Mouse (Mus musculus): ENCODE data around the gene Tubb1. TPM values are rescaled to one million over a fixed set of nuclear protein-coding genes. Genes with fewer than 3 reads are reported as not detected.

Gene Tubb1
- total and polyA plus RNA-seq, 2 experiments from 2014 or later, result 1.0 TPM; not detected in 1

DNA sequence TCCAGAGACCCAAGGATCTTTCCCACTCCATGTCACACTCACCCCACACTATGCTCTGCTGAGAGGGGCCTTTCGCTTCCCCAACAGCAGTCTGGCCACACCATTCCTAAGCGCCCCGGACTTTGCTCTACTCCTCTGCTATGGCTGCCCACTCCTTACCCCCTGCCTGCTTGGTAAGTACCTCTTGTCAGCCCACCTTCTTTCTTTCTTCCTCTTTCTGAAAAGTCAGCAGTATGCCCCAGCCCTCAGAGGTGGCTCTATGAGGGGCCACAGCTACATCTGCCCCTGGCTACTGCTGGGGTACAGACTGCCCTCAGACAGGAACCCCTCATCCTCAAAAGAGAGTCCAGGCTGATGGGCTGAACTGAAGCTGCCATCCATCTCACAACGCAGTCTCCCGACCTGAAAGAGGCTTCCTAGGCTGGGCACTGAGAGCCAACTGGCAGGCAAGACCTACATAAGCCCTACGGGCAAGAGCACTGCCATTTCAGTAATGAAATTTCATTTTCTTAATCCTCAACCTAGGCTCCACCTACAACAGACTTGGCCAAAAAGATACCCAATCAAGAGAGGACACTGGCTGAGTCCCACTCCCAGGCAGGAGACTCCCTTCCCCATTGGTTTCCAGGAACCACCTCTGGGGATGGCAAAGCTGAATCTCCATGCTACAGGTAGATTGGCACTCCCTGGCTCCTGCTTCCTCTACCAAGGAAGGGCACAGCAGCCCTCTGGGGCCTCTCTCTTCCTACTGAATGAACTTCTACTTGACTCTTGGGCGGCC, 13.4 kb upstream of the Tubb1 start:
- no peaks in the 10 kb centered on the region for H3K36me3 ChIP-seq (ENCODE audit: insufficient read depth, low read length)
- H3K4me1 ChIP-seq (ENCODE audit: insufficient read depth, low read length), result peaks cover 12% of the 10 kb centered on the region
- H3K9me3 ChIP-seq (ENCODE audit: low read length), result no peaks in the 10 kb centered on the region
- no peak overlapping the region for H3K27ac ChIP-seq
- no peak overlapping the region for H3K4me3 ChIP-seq (ENCODE audit: low read length)
- no peak overlapping the region for H3K9ac ChIP-seq (replicated peaks; ENCODE audit: low read length)
- TF ChIP-seq CTCF (IDR thresholded peaks at IDR 0.05; ENCODE audit: low read depth), result no peak
- 89% methylated on average over 7 of the region's 7 CpGs for WGBS
- no peak overlapping the region for H3K4me2 ChIP-seq (ENCODE audit: low read depth, low read length)
- DNase-seq (ENCODE audit: low spot score), result no peak
- ATAC-seq, result no peak
- no peaks in the 10 kb centered on the region for H3K27me3 ChIP-seq (ENCODE audit: insufficient read depth, low read length)

DNA sequence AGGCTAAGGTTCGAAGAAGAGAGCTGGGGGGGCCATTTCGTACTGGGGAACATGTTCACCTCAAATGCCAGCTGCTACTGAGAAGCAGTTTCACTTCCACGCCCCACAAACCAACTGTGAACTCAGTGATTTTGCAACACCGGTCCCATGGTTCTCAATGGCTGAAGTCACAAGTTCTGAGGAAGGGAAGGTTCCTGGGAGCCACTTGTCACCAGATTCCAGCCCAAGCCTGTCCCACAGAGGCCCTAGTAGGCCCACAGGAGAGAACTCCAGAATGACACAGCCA, 12.9 kb upstream of the Tubb1 start:
- Histone ChIP-seq H3K4me3 (ENCODE audit: low read length) (no peak overlapping the region; the same call in 1 of the 2 replicates), H3K9ac (replicated peaks; ENCODE audit: low read length) (no peak overlapping the region), H3K4me1 (ENCODE audit: insufficient read depth, low read length) (peaks cover 12% of the 10 kb centered on the region), H3K9me3 (ENCODE audit: low read length) (no peaks in the 10 kb centered on the region), H3K4me2 (ENCODE audit: low read depth, low read length) (peak overlapping the region; percentile 68), H3K27ac (no peak overlapping the region; the same call in 1 of the 2 replicates), H3K27me3 (ENCODE audit: insufficient read depth, low read length) (no peaks in the 10 kb centered on the region), H3K36me3 (ENCODE audit: insufficient read depth, low read length) (no peaks in the 10 kb centered on the region)
- ATAC-seq, result no peak
- TF ChIP-seq CTCF (IDR thresholded peaks at IDR 0.05; ENCODE audit: low read depth), result no peak
- no peak for DNase-seq (ENCODE audit: low spot score)
- 95% methylated on average over 4 of the region's 4 CpGs for WGBS

DNA sequence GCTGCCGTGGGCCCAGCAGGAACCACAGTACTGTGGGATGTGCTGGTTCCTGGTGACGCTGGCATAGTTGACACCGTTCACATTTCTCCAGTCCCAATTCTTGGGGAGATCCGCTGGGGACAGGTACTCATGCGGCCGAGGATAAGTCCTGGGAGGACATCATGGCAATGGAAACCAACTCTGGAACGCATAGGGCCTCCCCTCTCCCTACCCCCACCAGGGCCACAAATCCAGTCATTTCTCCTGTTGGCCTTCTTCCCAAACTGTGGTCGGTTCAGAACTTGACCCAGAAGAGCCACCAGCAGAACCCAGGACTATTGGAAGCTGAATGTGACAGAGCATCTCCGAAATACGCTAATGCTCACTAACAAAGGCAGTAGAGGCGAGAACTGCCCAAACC, 12.3 kb upstream of the Tubb1 start:
- peaks cover 12% of the 10 kb centered on the region for H3K4me1 ChIP-seq (ENCODE audit: insufficient read depth, low read length)
- H3K9me3 ChIP-seq (ENCODE audit: low read length), result no peaks in the 10 kb centered on the region
- H3K36me3 ChIP-seq (ENCODE audit: insufficient read depth, low read length), result no peaks in the 10 kb centered on the region
- WGBS, result 67% methylated on average over 11 of the region's 11 CpGs
- H3K27ac ChIP-seq, result no peak overlapping the region; the same call in 1 of the 2 replicates
- H3K27me3 ChIP-seq (ENCODE audit: insufficient read depth, low read length), result no peaks in the 10 kb centered on the region
- DNase-seq (ENCODE audit: low spot score), result no peak
- ATAC-seq, result no peak
- H3K4me2 ChIP-seq (ENCODE audit: low read depth, low read length), result peak overlapping the region; percentile 68
- H3K4me3 ChIP-seq (ENCODE audit: low read length), result peak overlapping the region; percentile 46
- no peak for TF ChIP-seq CTCF (IDR thresholded peaks at IDR 0.05; ENCODE audit: low read depth)
- H3K9ac ChIP-seq (replicated peaks; ENCODE audit: low read length), result peak overlapping the region; percentile 58

DNA sequence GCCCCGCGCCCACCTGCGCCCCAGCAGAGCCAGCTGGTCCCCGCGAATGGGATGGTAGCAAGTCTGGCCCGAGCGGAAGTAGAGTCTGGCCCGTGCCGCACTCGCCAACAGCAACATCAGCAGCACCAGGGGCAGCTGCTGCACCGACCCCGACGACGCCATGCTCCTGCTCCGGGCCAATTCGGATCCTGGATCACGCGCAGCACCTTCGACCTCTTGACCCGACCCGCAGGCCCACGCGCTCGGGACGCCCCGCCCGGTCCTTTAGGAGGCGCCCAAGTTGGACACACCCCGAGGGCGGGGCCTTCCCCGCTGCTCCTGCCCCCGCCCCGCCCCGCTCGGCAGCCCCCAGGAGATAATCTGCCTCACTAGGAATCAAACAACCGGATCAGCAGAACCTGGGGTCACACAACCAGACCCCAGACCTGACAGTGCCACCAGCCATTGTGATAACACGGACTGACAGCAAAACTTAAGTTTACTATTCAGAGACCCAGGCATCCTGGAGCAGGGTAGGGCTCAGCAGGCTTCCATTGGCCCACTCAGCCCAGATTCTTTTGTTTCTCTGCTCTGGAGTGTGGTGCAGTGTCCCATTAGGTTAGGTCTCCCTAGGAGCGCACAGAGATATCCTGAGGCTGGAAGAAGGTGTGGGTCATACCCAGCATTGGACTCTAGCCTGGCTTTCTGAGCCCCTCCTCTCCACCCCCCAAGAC, 11.6 kb upstream of the Tubb1 start, which contains the start of gene Ctsz:
TSS of gene Ctsz (minus strand) at position 303 of the 713 bp plus-strand sequence.
- H3K27ac ChIP-seq, result no peak within 1 kb of the TSS; the same call in 1 of the 2 replicates
- peak within 1 kb of the TSS; percentile 46 for H3K4me3 ChIP-seq (ENCODE audit: low read length)
- no peaks in the 10 kb centered on the region for H3K36me3 ChIP-seq (ENCODE audit: insufficient read depth, low read length)
- 2% methylated on average over 38 of the region's 38 CpGs for WGBS
- H3K9ac ChIP-seq (replicated peaks; ENCODE audit: low read length), result peak within 1 kb of the TSS; percentile 58
- peaks cover 12% of the 10 kb centered on the region for H3K4me1 ChIP-seq (ENCODE audit: insufficient read depth, low read length)
- DNase-seq (ENCODE audit: low spot score) (peak; percentile 50), ATAC-seq (peak; percentile 69)
- no peak for TF ChIP-seq CTCF (IDR thresholded peaks at IDR 0.05; ENCODE audit: low read depth)
- H3K9me3 ChIP-seq (ENCODE audit: low read length), result no peaks in the 10 kb centered on the region
- H3K4me2 ChIP-seq (ENCODE audit: low read depth, low read length), result peak within 1 kb of the TSS; percentile 68
- H3K27me3 ChIP-seq (ENCODE audit: insufficient read depth, low read length), result no peaks in the 10 kb centered on the region

GRCm38 (mm10) chr2:174439450-174439838, 11.1 kb upstream of the Tubb1 start:
- peaks cover 12% of the 10 kb centered on the region for H3K4me1 ChIP-seq (ENCODE audit: insufficient read depth, low read length)
- no peak overlapping the region for H3K27ac ChIP-seq
- ATAC-seq (no peak), DNase-seq (ENCODE audit: low spot score) (no peak)
- H3K9ac ChIP-seq (replicated peaks; ENCODE audit: low read length), result 0 out of 2 replicates have a peak overlapping the region, but pooled peaks have one; percentile 58
- H3K4me3 ChIP-seq (ENCODE audit: low read length), result no peak overlapping the region
- 49% methylated on average over 5 of the region's 5 CpGs for WGBS
- H3K9me3 ChIP-seq (ENCODE audit: low read length), result no peaks in the 10 kb centered on the region
- H3K4me2 ChIP-seq (ENCODE audit: low read depth, low read length), result 0 out of 2 replicates have a peak overlapping the region, but pooled peaks have one; percentile 68
- TF ChIP-seq CTCF (IDR thresholded peaks at IDR 0.05; ENCODE audit: low read depth), result no peak
- no peaks in the 10 kb centered on the region for H3K36me3 ChIP-seq (ENCODE audit: insufficient read depth, low read length)
- no peaks in the 10 kb centered on the region for H3K27me3 ChIP-seq (ENCODE audit: insufficient read depth, low read length)

- TF ChIP-seq CTCF (IDR thresholded peaks at IDR 0.05; ENCODE audit: low read depth), result no peak
- no peak overlapping the region for H3K4me3 ChIP-seq (ENCODE audit: low read length)
- H3K27ac ChIP-seq, result no peak overlapping the region
- H3K9ac ChIP-seq (replicated peaks; ENCODE audit: low read length), result no peak overlapping the region
- H3K27me3 ChIP-seq (ENCODE audit: insufficient read depth, low read length), result no peaks in the 10 kb centered on the region
- H3K4me1 ChIP-seq (ENCODE audit: insufficient read depth, low read length), result peaks cover 12% of the 10 kb centered on the region
- H3K4me2 ChIP-seq (ENCODE audit: low read depth, low read length), result no peak overlapping the region
- DNase-seq (ENCODE audit: low spot score), result no peak
- H3K36me3 ChIP-seq (ENCODE audit: insufficient read depth, low read length), result no peaks in the 10 kb centered on the region
- no peaks in the 10 kb centered on the region for H3K9me3 ChIP-seq (ENCODE audit: low read length)
- 77% methylated on average over 9 of the region's 9 CpGs for WGBS
- ATAC-seq, result no peak
Observed at GRCm38 (mm10) chr2:174439961-174440360, 10.5 kb upstream of the Tubb1 start.
